Mouse (Mus musculus) adipose tissue, adult 10 weeks (tissue): ENCODE results near the gene Lrp8. TPM values are rescaled to one million over a fixed set of nuclear protein-coding genes. Genes with fewer than 3 reads are reported as not detected.

Experiments
- polyA plus RNA-seq: library from polyadenylated mRNA; stranded (reverse); fragments of 350-450 nt; fragmentation: Illumina TruSeq; extraction: RNeasy Lipid Tissue Mini Kit (QIAGEN cat#74804); gene quantifications from one replicate; pipeline ENCODE4 v1.2.3, GENCODE M21; 2014; ENCODE audit warnings: low read depth, low replicate concordance

The Lrp8 gene
- 4.9 TPM for polyA plus RNA-seq

GRCm38 (mm10) chr4:107802185-107802449 is at the start of gene Lrp8:
Gene Lrp8 (plus strand): TSS chr4:107802261.

GRCm38 (mm10) chr4:107879254-107880050 is 77.4 kb downstream of the Lrp8 start, which contains the start of gene Magoh:
Gene Magoh (plus strand): TSS chr4:107879755.

GRCm38 (mm10) chr4:107889731-107890432 is 87.8 kb downstream of the Lrp8 start, which contains the start of gene 0610037L13Rik:
Gene 0610037L13Rik (plus strand): TSS chr4:107889813.

GRCm38 (mm10) chr4:107923145-107923802 is 121.2 kb downstream of the Lrp8 start, which contains the start of gene Cpt2:
Gene Cpt2 (minus strand): TSS chr4:107923610.

Other genes starting within 250 kb of the Lrp8 start
- gene Dmrtb1, start 118.0 kb upstream of the Lrp8 start, polyA plus RNA-seq = 17.3 TPM
- gene Magoh, start 77.5 kb downstream of the Lrp8 start, polyA plus RNA-seq = 76.0 TPM
- 78.1 TPM for gene 0610037L13Rik, start 87.6 kb downstream of the Lrp8 start, polyA plus RNA-seq
- 54.8 TPM for gene Cpt2, start 121.3 kb downstream of the Lrp8 start, polyA plus RNA-seq
- gene Slc1a7, start 166.1 kb downstream of the Lrp8 start, polyA plus RNA-seq = 0.12 TPM